Mouse (Mus musculus) stomach, postnatal 0 days (tissue): ENCODE measurements around the gene Ifna9.

Source experiments
- CTCF ChIP-seq: IDR thresholded peaks from 2 replicates; pipeline ENCODE4 v1.5.1; 2016; ENCODE audit warnings: antibody characterized with exemption, low read depth, mild to moderate bottlenecking, moderate library complexity
- EP300 ChIP-seq: optimal IDR thresholded peaks from 2 replicates; pipeline ENCODE3; 2016; ENCODE audit warnings: antibody characterized with exemption

DNA sequence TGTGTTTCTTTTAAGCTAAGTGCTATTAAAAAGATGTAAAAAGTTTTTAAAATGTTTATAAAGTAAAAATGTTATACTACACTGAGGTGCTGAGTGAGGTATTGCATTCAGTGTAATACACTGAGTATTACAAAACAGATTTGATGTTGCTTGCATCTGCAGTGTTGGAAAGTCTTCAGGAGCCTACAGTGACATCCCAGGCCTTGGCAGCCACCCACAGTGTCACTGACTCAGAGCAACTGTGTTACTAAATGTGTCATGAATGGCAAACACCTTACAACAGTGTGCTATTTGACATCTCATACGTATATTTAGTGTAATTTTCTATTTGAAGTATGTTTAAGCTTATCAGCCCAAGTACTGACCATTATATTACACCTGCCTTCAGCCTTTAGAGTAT lies 44.2 kb downstream of the Ifna9 start:
- TF ChIP-seq EP300 (no peak), CTCF (no peak)
